Mouse (Mus musculus): ENCODE results near the gene Hdac9. TPM values are rescaled to one million over a fixed set of nuclear protein-coding genes. Genes with fewer than 3 reads are reported as not detected.

Hdac9 gene
- polyA plus RNA-seq, 1 experiment from 2014 or later = 11.4 TPM

- WGBS = 95% methylated on average over 7 of the region's 7 CpGs
- Histone ChIP-seq H3K9ac (replicated peaks) (no peak overlapping the region), H3K36me3 (no peaks in the 10 kb centered on the region), H3K9me3 (replicated peaks) (no peaks in the 10 kb centered on the region), H3K4me1 (no peaks in the 10 kb centered on the region), H3K4me2 (no peak overlapping the region), H3K27ac (replicated peaks) (no peak overlapping the region), H3K27me3 (replicated peaks) (no peaks in the 10 kb centered on the region), H3K4me3 (replicated peaks) (no peak overlapping the region)
- ATAC-seq (ENCODE audit: low FRiP score) = no peak
These were observed 514.8 kb downstream of the Hdac9 start for GRCm38 (mm10) chr12:34402065-34402464.

- Histone ChIP-seq H3K27ac (replicated peaks) (no peak overlapping the region), H3K36me3 (no peaks in the 10 kb centered on the region), H3K27me3 (replicated peaks) (no peaks in the 10 kb centered on the region), H3K4me1 (no peaks in the 10 kb centered on the region), H3K9ac (replicated peaks) (no peak overlapping the region), H3K9me3 (replicated peaks) (no peaks in the 10 kb centered on the region), H3K4me3 (replicated peaks) (no peak overlapping the region), H3K4me2 (no peak overlapping the region)
- 91% methylated on average over 10 of the region's 10 CpGs for WGBS
- ATAC-seq (ENCODE audit: low FRiP score) = no peak
These were observed 518.3 kb downstream of the Hdac9 start for GRCm38 (mm10) chr12:34398611-34399010.

- 74% methylated on average over 3 of the region's 3 CpGs for WGBS
These were observed 522.6 kb downstream of the Hdac9 start for GRCm38 (mm10) chr12:34394342-34394741.

GRCm38 (mm10) chr12:34379681-34380080 is 537.2 kb downstream of the Hdac9 start:
- Histone ChIP-seq H3K9ac (replicated peaks) (no peak overlapping the region), H3K27me3 (replicated peaks) (no peaks in the 10 kb centered on the region), H3K4me2 (no peak overlapping the region), H3K4me3 (replicated peaks) (no peak overlapping the region), H3K27ac (replicated peaks) (no peak overlapping the region), H3K36me3 (no peaks in the 10 kb centered on the region), H3K9me3 (replicated peaks) (no peaks in the 10 kb centered on the region), H3K4me1 (no peaks in the 10 kb centered on the region)
- ATAC-seq (ENCODE audit: low FRiP score) = no peak
- 84% methylated on average over 1 of the region's 1 CpGs for WGBS

More at GRCm38 (mm10) chr12:34394342-34394741, 522.6 kb downstream of the Hdac9 start:
- ATAC-seq (ENCODE audit: low FRiP score) = no peak
- no peaks in the 10 kb centered on the region for H3K9me3 ChIP-seq (replicated peaks)
- H3K27ac ChIP-seq (replicated peaks) = no peak overlapping the region
- 0 out of 2 replicates have a peak, but pooled peaks cover 1% of the 10 kb centered on the region for H3K36me3 ChIP-seq
- H3K4me3 ChIP-seq (replicated peaks) = no peak overlapping the region
- H3K4me2 ChIP-seq = no peak overlapping the region
- no peaks in the 10 kb centered on the region for H3K27me3 ChIP-seq (replicated peaks)
- H3K4me1 ChIP-seq = no peaks in the 10 kb centered on the region
- no peak overlapping the region for H3K9ac ChIP-seq (replicated peaks)

- H3K36me3 ChIP-seq = no peaks in the 10 kb centered on the region
- H3K27me3 ChIP-seq (replicated peaks) = no peaks in the 10 kb centered on the region
- no peak overlapping the region for H3K4me2 ChIP-seq
- no peak for ATAC-seq (ENCODE audit: low FRiP score)
- H3K27ac ChIP-seq (replicated peaks) = no peak overlapping the region
- H3K4me1 ChIP-seq = no peaks in the 10 kb centered on the region
- 92% methylated on average over 4 of the region's 4 CpGs for WGBS
- no peak overlapping the region for H3K4me3 ChIP-seq (replicated peaks)
- H3K9me3 ChIP-seq (replicated peaks) = no peaks in the 10 kb centered on the region
- H3K9ac ChIP-seq (replicated peaks) = no peak overlapping the region
These were observed 538.3 kb downstream of the Hdac9 start for GRCm38 (mm10) chr12:34378637-34379036.

- ATAC-seq (ENCODE audit: low FRiP score) = no peak
- Histone ChIP-seq H3K36me3 (no peaks in the 10 kb centered on the region), H3K27me3 (replicated peaks) (no peaks in the 10 kb centered on the region), H3K4me1 (no peaks in the 10 kb centered on the region), H3K4me2 (no peak overlapping the region), H3K27ac (replicated peaks) (no peak overlapping the region), H3K9me3 (replicated peaks) (no peaks in the 10 kb centered on the region), H3K9ac (replicated peaks) (no peak overlapping the region), H3K4me3 (replicated peaks) (no peak overlapping the region)
- 9% methylated on average over 6 of the region's 6 CpGs for WGBS
These were observed 565.0 kb downstream of the Hdac9 start for GRCm38 (mm10) chr12:34351906-34352305.

- 38% methylated on average over 2 of the region's 2 CpGs for WGBS
- H3K4me3 ChIP-seq (replicated peaks) = no peak overlapping the region
- no peaks in the 10 kb centered on the region for H3K27me3 ChIP-seq (replicated peaks)
- no peak overlapping the region for H3K4me2 ChIP-seq
- no peak for ATAC-seq (ENCODE audit: low FRiP score)
- H3K9ac ChIP-seq (replicated peaks) = no peak overlapping the region
- no peaks in the 10 kb centered on the region for H3K36me3 ChIP-seq
- H3K27ac ChIP-seq (replicated peaks) = no peak overlapping the region
- no peaks in the 10 kb centered on the region for H3K4me1 ChIP-seq
- H3K9me3 ChIP-seq (replicated peaks) = no peaks in the 10 kb centered on the region
These were observed 569.4 kb downstream of the Hdac9 start for GRCm38 (mm10) chr12:34347529-34347928.

GRCm38 (mm10) chr12:34342761-34343160 is 574.1 kb downstream of the Hdac9 start:
- Histone ChIP-seq H3K9me3 (replicated peaks) (no peaks in the 10 kb centered on the region), H3K4me2 (no peak overlapping the region), H3K9ac (replicated peaks) (no peak overlapping the region), H3K4me3 (replicated peaks) (no peak overlapping the region), H3K4me1 (no peaks in the 10 kb centered on the region), H3K27me3 (replicated peaks) (no peaks in the 10 kb centered on the region), H3K36me3 (no peaks in the 10 kb centered on the region), H3K27ac (replicated peaks) (no peak overlapping the region)
- 89% methylated on average over 2 of the region's 2 CpGs for WGBS
- no peak for ATAC-seq (ENCODE audit: low FRiP score)

- Histone ChIP-seq H3K4me3 (replicated peaks) (no peak overlapping the region), H3K4me2 (no peak overlapping the region), H3K36me3 (no peaks in the 10 kb centered on the region), H3K9ac (replicated peaks) (no peak overlapping the region), H3K9me3 (replicated peaks) (no peaks in the 10 kb centered on the region), H3K27me3 (replicated peaks) (no peaks in the 10 kb centered on the region), H3K4me1 (no peaks in the 10 kb centered on the region), H3K27ac (replicated peaks) (no peak overlapping the region)
- WGBS = 83% methylated on average over 4 of the region's 4 CpGs
- ATAC-seq (ENCODE audit: low FRiP score) = no peak
These were observed 578.0 kb downstream of the Hdac9 start for GRCm38 (mm10) chr12:34338886-34339285.

GRCm38 (mm10) chr12:34334455-34335084 is 582.3 kb downstream of the Hdac9 start:
- H3K4me1 ChIP-seq = no peaks in the 10 kb centered on the region
- 76% methylated on average over 4 of the region's 4 CpGs for WGBS
- ATAC-seq (ENCODE audit: low FRiP score) = no peak
- no peak overlapping the region for H3K27ac ChIP-seq (replicated peaks)
- no peak overlapping the region for H3K4me2 ChIP-seq
- no peaks in the 10 kb centered on the region for H3K9me3 ChIP-seq (replicated peaks)
- no peak overlapping the region for H3K4me3 ChIP-seq (replicated peaks)
- no peaks in the 10 kb centered on the region for H3K36me3 ChIP-seq
- H3K9ac ChIP-seq (replicated peaks) = no peak overlapping the region
- H3K27me3 ChIP-seq (replicated peaks) = no peaks in the 10 kb centered on the region

GRCm38 (mm10) chr12:34332884-34333283 is 584.0 kb downstream of the Hdac9 start:
- H3K4me2 ChIP-seq = no peak overlapping the region
- no peak overlapping the region for H3K27ac ChIP-seq (replicated peaks)
- no peaks in the 10 kb centered on the region for H3K4me1 ChIP-seq
- H3K9ac ChIP-seq (replicated peaks) = no peak overlapping the region
- no peak overlapping the region for H3K4me3 ChIP-seq (replicated peaks)
- H3K9me3 ChIP-seq (replicated peaks) = no peaks in the 10 kb centered on the region
- WGBS = 71% methylated on average over 4 of the region's 4 CpGs
- H3K27me3 ChIP-seq (replicated peaks) = no peaks in the 10 kb centered on the region
- ATAC-seq (ENCODE audit: low FRiP score) = no peak
- no peaks in the 10 kb centered on the region for H3K36me3 ChIP-seq

- 86% methylated on average over 1 of the region's 1 CpGs for WGBS
- no peak for ATAC-seq (ENCODE audit: low FRiP score)
- no peak overlapping the region for H3K9ac ChIP-seq (replicated peaks)
- H3K36me3 ChIP-seq = no peaks in the 10 kb centered on the region
- no peak overlapping the region for H3K27ac ChIP-seq (replicated peaks)
- no peaks in the 10 kb centered on the region for H3K27me3 ChIP-seq (replicated peaks)
- no peak overlapping the region for H3K4me2 ChIP-seq
- H3K4me3 ChIP-seq (replicated peaks) = no peak overlapping the region
- no peaks in the 10 kb centered on the region for H3K4me1 ChIP-seq
- H3K9me3 ChIP-seq (replicated peaks) = no peaks in the 10 kb centered on the region
These were observed 589.8 kb downstream of the Hdac9 start for GRCm38 (mm10) chr12:34327111-34327510.

Data from neural tube, embryonic 15.5 days (tissue).